Mouse (Mus musculus): ENCODE results near the gene Gm45623. TPM values are rescaled to one million over a fixed set of nuclear protein-coding genes. Genes with fewer than 3 reads are reported as not detected.
A peak's percentile ranks its signal among the peaks of the same experiment; 100 is the strongest.

Gm45623 gene
- 1.4 and 1.8 TPM in 2 replicates for polyA plus RNA-seq (2012; rRNA removed)

- DNase-seq (ENCODE audit: low read depth) = peak; percentile 48
- TF ChIP-seq CTCF (IDR thresholded peaks at IDR 0.05; ENCODE audit: borderline replicate concordance, extremely low read depth, insufficient read depth, insufficient read length) (no peak), POLR2A (IDR thresholded peaks at IDR 0.05; ENCODE audit: borderline replicate concordance, extremely low read depth, insufficient read depth, insufficient read length, poor library complexity, severe bottlenecking) (no peak)
These were observed at the start of gene Gm45623 for GRCm38 (mm10) chr13:56753192-56753951. Gene Gm45623 (minus strand): TSS chr13:56753827.

- no peak for DNase-seq (ENCODE audit: low read depth)
- TF ChIP-seq CTCF (IDR thresholded peaks at IDR 0.05; ENCODE audit: borderline replicate concordance, extremely low read depth, insufficient read depth, insufficient read length) = no peak
- no peak for TF ChIP-seq POLR2A (IDR thresholded peaks at IDR 0.05; ENCODE audit: borderline replicate concordance, extremely low read depth, insufficient read depth, insufficient read length, poor library complexity, severe bottlenecking)
These were observed 43.8 kb upstream of the Gm45623 start for GRCm38 (mm10) chr13:56797459-56797858.

DNA sequence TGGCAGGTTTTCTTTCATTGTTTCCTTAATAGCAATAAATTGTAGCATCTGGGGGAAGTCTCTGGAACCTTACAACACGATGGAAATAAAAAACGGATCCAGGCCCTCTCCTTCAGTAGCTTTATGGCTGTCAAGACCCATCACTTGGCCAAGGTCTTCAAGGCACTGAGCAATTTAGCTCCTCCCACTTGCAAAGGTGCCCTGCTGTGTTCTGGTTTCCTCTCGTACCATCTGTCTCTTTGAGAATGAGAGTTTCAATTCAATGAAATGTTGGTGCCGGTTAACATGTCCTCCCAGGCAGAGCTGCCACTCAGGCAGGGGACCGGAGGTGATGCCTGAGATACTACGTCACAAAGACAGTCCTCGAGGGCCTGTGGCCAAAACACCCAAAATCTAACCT is 41.9 kb upstream of the Gm45623 start:
- TF ChIP-seq POLR2A (IDR thresholded peaks at IDR 0.05; ENCODE audit: borderline replicate concordance, extremely low read depth, insufficient read depth, insufficient read length, poor library complexity, severe bottlenecking) (no peak), CTCF (IDR thresholded peaks at IDR 0.05; ENCODE audit: borderline replicate concordance, extremely low read depth, insufficient read depth, insufficient read length) (no peak)
- peak; percentile 26 for DNase-seq (ENCODE audit: low read depth)

DNA sequence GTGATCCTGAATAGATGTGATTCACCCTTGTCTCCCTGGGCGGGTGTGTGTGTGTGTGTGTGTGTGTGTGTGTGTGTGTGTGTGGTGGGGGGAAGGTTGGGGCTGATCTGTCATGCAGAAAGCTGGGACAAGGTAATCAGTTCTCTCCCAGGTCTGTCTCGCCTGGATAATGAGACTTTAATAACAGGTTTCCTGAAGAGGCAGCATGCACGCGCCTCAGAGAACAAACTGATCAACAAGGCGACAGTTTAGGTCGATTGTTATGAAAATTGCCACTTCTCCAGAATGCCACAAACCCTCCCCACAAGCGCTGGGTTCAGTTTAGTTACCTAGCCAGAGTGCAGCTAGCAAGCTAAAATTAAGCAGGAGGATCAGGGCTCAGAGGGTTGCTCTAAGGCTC is 40.8 kb upstream of the Gm45623 start:
- TF ChIP-seq POLR2A (IDR thresholded peaks at IDR 0.05; ENCODE audit: borderline replicate concordance, extremely low read depth, insufficient read depth, insufficient read length, poor library complexity, severe bottlenecking) (no peak), CTCF (IDR thresholded peaks at IDR 0.05; ENCODE audit: borderline replicate concordance, extremely low read depth, insufficient read depth, insufficient read length) (no peak)
- peak; percentile 63 for DNase-seq (ENCODE audit: low read depth)

DNA sequence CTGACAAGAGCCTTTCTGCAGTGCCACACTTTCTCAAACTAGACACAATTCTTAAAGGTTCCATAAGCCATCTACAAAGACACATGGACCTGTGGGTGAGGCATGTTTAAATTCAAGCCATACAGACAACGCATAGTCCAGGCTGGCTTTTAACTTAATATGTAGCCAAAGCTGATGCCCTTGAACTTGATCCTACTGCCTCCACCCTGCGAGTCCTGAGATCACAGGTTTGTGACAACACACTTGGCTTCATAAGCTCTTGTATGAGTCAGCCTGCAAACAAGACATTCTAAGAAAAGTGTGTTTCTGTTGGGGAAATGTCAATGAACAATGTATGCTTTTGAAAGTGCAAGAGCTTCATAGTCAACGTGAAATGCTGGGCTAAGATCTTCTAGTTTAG is 39.2 kb upstream of the Gm45623 start:
- no peak for TF ChIP-seq CTCF (IDR thresholded peaks at IDR 0.05; ENCODE audit: borderline replicate concordance, extremely low read depth, insufficient read depth, insufficient read length)
- no peak for TF ChIP-seq POLR2A (IDR thresholded peaks at IDR 0.05; ENCODE audit: borderline replicate concordance, extremely low read depth, insufficient read depth, insufficient read length, poor library complexity, severe bottlenecking)
- no peak for DNase-seq (ENCODE audit: low read depth)

DNA sequence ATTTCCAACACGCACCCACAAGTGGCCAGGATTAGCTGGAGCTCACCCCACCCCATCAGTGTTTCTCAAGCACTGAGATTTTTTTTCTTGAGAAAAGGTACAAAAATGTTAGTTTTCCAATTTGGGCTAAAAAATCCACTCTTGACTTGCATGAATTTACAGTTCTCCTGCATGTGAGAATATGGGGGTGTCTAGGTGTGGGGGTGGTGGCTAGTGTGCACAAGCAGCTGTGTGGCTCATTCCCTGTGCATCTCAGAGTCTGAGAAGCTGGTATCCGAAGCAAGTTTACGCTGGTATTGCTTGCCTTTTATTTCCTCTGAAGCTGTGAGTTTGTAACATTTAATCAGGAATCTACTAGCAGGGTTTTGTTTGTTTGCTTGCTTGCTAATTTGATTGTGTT is 37.1 kb upstream of the Gm45623 start:
- no peak for DNase-seq (ENCODE audit: low read depth)
- TF ChIP-seq CTCF (IDR thresholded peaks at IDR 0.05; ENCODE audit: borderline replicate concordance, extremely low read depth, insufficient read depth, insufficient read length) (no peak), POLR2A (IDR thresholded peaks at IDR 0.05; ENCODE audit: borderline replicate concordance, extremely low read depth, insufficient read depth, insufficient read length, poor library complexity, severe bottlenecking) (no peak)

- no peak for DNase-seq (ENCODE audit: low read depth)
- TF ChIP-seq POLR2A (IDR thresholded peaks at IDR 0.05; ENCODE audit: borderline replicate concordance, extremely low read depth, insufficient read depth, insufficient read length, poor library complexity, severe bottlenecking) (no peak), CTCF (IDR thresholded peaks at IDR 0.05; ENCODE audit: borderline replicate concordance, extremely low read depth, insufficient read depth, insufficient read length) (no peak)
These were observed 29.0 kb upstream of the Gm45623 start for GRCm38 (mm10) chr13:56782621-56783020.

DNA sequence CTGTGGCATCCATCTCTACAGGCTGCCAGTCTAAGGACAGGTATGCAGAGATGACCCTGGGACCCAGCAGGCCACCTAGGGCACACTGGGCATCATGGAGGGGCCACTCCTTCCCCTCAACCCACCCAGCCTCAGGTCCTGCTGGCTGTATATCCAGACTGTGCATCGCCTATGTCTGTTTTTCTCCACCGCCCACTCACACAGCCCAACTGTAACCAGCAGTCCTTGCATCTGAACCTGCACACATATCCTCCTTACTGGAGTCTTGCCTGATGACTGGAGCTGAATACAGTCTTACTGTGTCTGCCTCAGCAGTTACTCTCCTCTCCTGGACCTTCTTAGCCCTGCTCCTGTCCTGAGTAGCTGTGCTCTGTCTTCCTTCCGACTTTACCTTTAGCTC is 28.1 kb upstream of the Gm45623 start:
- TF ChIP-seq CTCF (IDR thresholded peaks at IDR 0.05; ENCODE audit: borderline replicate concordance, extremely low read depth, insufficient read depth, insufficient read length) (no peak), POLR2A (IDR thresholded peaks at IDR 0.05; ENCODE audit: borderline replicate concordance, extremely low read depth, insufficient read depth, insufficient read length, poor library complexity, severe bottlenecking) (no peak)
- no peak for DNase-seq (ENCODE audit: low read depth)

DNA sequence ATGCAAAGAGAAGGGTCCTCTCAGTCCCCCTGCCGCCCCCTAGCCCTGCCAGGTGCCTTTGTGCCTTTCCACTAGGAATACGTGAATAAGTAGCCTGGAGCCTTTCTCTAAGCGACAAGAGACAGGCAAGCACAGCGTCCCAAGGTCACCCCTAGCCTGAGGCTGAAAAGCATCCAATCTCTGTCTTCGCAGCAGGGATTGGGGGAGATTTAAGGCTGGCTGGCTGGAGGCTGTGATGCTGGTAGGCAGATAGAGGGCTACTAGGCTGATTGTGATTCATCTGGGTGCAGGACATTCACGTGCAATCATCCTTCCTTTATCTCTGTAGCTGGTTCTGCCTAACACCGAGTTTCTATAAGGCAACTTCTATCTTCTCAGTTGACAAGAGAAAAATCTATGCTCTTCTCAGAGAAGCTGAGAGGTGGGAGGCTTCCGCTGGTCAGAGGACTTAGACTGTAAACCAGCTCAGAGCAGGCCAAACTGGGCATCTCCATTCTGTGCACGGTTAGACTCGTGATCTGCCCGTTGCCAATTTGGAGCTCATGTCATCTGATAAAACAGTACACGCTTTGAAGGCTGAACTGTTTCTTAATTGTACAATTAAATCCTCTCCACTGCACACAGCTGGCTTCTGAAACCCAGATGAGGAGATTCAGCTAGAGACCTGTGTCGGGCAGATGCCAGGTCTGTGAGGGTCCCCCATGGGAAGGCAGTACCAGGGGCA is 27.3 kb upstream of the Gm45623 start:
- no peak for TF ChIP-seq POLR2A (IDR thresholded peaks at IDR 0.05; ENCODE audit: borderline replicate concordance, extremely low read depth, insufficient read depth, insufficient read length, poor library complexity, severe bottlenecking)
- no peak for TF ChIP-seq CTCF (IDR thresholded peaks at IDR 0.05; ENCODE audit: borderline replicate concordance, extremely low read depth, insufficient read depth, insufficient read length)
- DNase-seq (ENCODE audit: low read depth) = peak; percentile 73

DNA sequence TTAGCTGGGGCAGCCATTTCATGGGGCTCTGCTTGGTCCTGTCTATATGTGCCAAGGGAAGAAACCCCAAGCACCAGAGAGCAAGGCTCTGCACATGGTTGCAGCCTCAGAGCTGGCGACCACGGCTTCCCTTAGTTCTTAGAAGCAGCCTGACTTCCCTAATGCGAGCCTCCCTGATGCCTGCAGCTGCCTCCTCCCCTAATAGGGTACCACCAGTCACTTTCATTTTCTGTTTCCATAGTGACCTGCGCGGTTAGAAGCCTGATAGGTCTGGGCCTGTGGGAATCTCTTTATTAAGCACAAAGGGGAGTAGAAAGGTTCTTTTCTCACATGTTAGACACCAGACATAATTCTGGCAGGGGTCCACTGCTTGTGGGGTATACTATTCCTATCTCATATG is 20.7 kb upstream of the Gm45623 start:
- DNase-seq (ENCODE audit: low read depth) = peak; percentile 95
- TF ChIP-seq POLR2A (IDR thresholded peaks at IDR 0.05; ENCODE audit: borderline replicate concordance, extremely low read depth, insufficient read depth, insufficient read length, poor library complexity, severe bottlenecking) (no peak), CTCF (IDR thresholded peaks at IDR 0.05; ENCODE audit: borderline replicate concordance, extremely low read depth, insufficient read depth, insufficient read length) (no peak)

- DNase-seq (ENCODE audit: low read depth) = no peak
- TF ChIP-seq POLR2A (IDR thresholded peaks at IDR 0.05; ENCODE audit: borderline replicate concordance, extremely low read depth, insufficient read depth, insufficient read length, poor library complexity, severe bottlenecking) (no peak), CTCF (IDR thresholded peaks at IDR 0.05; ENCODE audit: borderline replicate concordance, extremely low read depth, insufficient read depth, insufficient read length) (no peak)
These were observed 19.7 kb upstream of the Gm45623 start for GRCm38 (mm10) chr13:56773262-56773870.

All from brain, embryonic 14.5 days (tissue).